Mouse (Mus musculus): ENCODE data around the gene Ncoa5. TPM values are rescaled to one million over a fixed set of nuclear protein-coding genes. Genes with fewer than 3 reads are reported as not detected.

Gene Ncoa5
- total and polyA plus RNA-seq, 2 experiments from 2014 or later = 65.5 to 74.5 TPM

- Histone ChIP-seq H3K4me2 (ENCODE audit: low read depth, low read length, poor library complexity, severe bottlenecking) (no peak overlapping the region), H3K9ac (replicated peaks; ENCODE audit: low read length, poor library complexity, severe bottlenecking) (no peak overlapping the region), H3K9me3 (ENCODE audit: low read length) (no peaks in the 10 kb centered on the region), H3K27me3 (ENCODE audit: insufficient read depth, low read length) (no peaks in the 10 kb centered on the region), H3K4me1 (ENCODE audit: insufficient read depth, low read length) (peaks cover 24% of the 10 kb centered on the region), H3K36me3 (ENCODE audit: insufficient read depth, low read length) (no peaks in the 10 kb centered on the region), H3K27ac (ENCODE audit: low read depth, low read length) (no peak overlapping the region; the same call in 1 of the 2 replicates), H3K4me3 (ENCODE audit: low read depth, low read length) (no peak overlapping the region)
- DNase-seq (ENCODE audit: low spot score) = no peak
- ATAC-seq (ENCODE audit: low FRiP score) = no peak
- TF ChIP-seq CTCF (IDR thresholded peaks at IDR 0.05) = no peak
- WGBS = 26% methylated on average over 8 of the region's 8 CpGs
Measured at GRCm38 (mm10) chr2:164966381-164966780, 68.3 kb downstream of the Ncoa5 start.

GRCm38 (mm10) chr2:164964981-164965380, 69.7 kb downstream of the Ncoa5 start:
- H3K27ac ChIP-seq (ENCODE audit: low read depth, low read length) = peak overlapping the region; percentile 82
- DNase-seq (ENCODE audit: low spot score) = no peak
- H3K4me3 ChIP-seq (ENCODE audit: low read depth, low read length) = no peak overlapping the region
- TF ChIP-seq CTCF (IDR thresholded peaks at IDR 0.05) = no peak
- ATAC-seq (ENCODE audit: low FRiP score) = no peak
- H3K9me3 ChIP-seq (ENCODE audit: low read length) = no peaks in the 10 kb centered on the region
- no peaks in the 10 kb centered on the region for H3K36me3 ChIP-seq (ENCODE audit: insufficient read depth, low read length)
- peaks cover 21% of the 10 kb centered on the region for H3K4me1 ChIP-seq (ENCODE audit: insufficient read depth, low read length)
- H3K4me2 ChIP-seq (ENCODE audit: low read depth, low read length, poor library complexity, severe bottlenecking) = peak overlapping the region; percentile 37
- 67% methylated on average over 1 of the region's 1 CpGs for WGBS
- H3K9ac ChIP-seq (replicated peaks; ENCODE audit: low read length, poor library complexity, severe bottlenecking) = 0 out of 2 replicates have a peak overlapping the region, but pooled peaks have one; percentile 15
- no peaks in the 10 kb centered on the region for H3K27me3 ChIP-seq (ENCODE audit: insufficient read depth, low read length)

GRCm38 (mm10) chr2:164964242-164964894, 70.3 kb downstream of the Ncoa5 start:
- 16% methylated on average over 9 of the region's 9 CpGs for WGBS
- H3K4me1 ChIP-seq (ENCODE audit: insufficient read depth, low read length) = peaks cover 21% of the 10 kb centered on the region

GRCm38 (mm10) chr2:164962183-164962580, 72.5 kb downstream of the Ncoa5 start:
- no peaks in the 10 kb centered on the region for H3K36me3 ChIP-seq (ENCODE audit: insufficient read depth, low read length)
- DNase-seq (ENCODE audit: low spot score) = no peak
- no peaks in the 10 kb centered on the region for H3K27me3 ChIP-seq (ENCODE audit: insufficient read depth, low read length)
- no peak for TF ChIP-seq CTCF (IDR thresholded peaks at IDR 0.05)
- no peak overlapping the region for H3K9ac ChIP-seq (replicated peaks; ENCODE audit: low read length, poor library complexity, severe bottlenecking)
- H3K4me1 ChIP-seq (ENCODE audit: insufficient read depth, low read length) = peaks cover 20% of the 10 kb centered on the region
- no peak for ATAC-seq (ENCODE audit: low FRiP score)
- H3K4me3 ChIP-seq (ENCODE audit: low read depth, low read length) = peak overlapping the region; percentile 56; the same call in 1 of the 2 replicates
- peak overlapping the region; percentile 72 for H3K4me2 ChIP-seq (ENCODE audit: low read depth, low read length, poor library complexity, severe bottlenecking)
- 46% methylated on average over 7 of the region's 7 CpGs for WGBS
- H3K27ac ChIP-seq (ENCODE audit: low read depth, low read length) = peak overlapping the region; percentile 81; the same call in 1 of the 2 replicates
- no peaks in the 10 kb centered on the region for H3K9me3 ChIP-seq (ENCODE audit: low read length)

More at GRCm38 (mm10) chr2:164964242-164964894, 70.3 kb downstream of the Ncoa5 start:
- DNase-seq (ENCODE audit: low spot score) (peak; percentile 89), ATAC-seq (ENCODE audit: low FRiP score) (peak; percentile 61)
- 0 out of 2 replicates have a peak overlapping the region, but pooled peaks have one; percentile 5 for H3K4me3 ChIP-seq (ENCODE audit: low read depth, low read length)
- H3K27ac ChIP-seq (ENCODE audit: low read depth, low read length) = peak overlapping the region; percentile 82
- H3K36me3 ChIP-seq (ENCODE audit: insufficient read depth, low read length) = no peaks in the 10 kb centered on the region
- peak overlapping the region; percentile 37 for H3K4me2 ChIP-seq (ENCODE audit: low read depth, low read length, poor library complexity, severe bottlenecking)
- no peak for TF ChIP-seq CTCF (IDR thresholded peaks at IDR 0.05)
- H3K27me3 ChIP-seq (ENCODE audit: insufficient read depth, low read length) = no peaks in the 10 kb centered on the region
- H3K9ac ChIP-seq (replicated peaks; ENCODE audit: low read length, poor library complexity, severe bottlenecking) = 0 out of 2 replicates have a peak overlapping the region, but pooled peaks have one; percentile 15
- H3K9me3 ChIP-seq (ENCODE audit: low read length) = no peaks in the 10 kb centered on the region

- Histone ChIP-seq H3K27me3 (ENCODE audit: insufficient read depth, low read length) (no peaks in the 10 kb centered on the region), H3K4me3 (ENCODE audit: low read depth, low read length) (peak overlapping the region; percentile 56), H3K4me2 (ENCODE audit: low read depth, low read length, poor library complexity, severe bottlenecking) (peak overlapping the region; percentile 72), H3K36me3 (ENCODE audit: insufficient read depth, low read length) (no peaks in the 10 kb centered on the region), H3K9me3 (ENCODE audit: low read length) (no peaks in the 10 kb centered on the region), H3K4me1 (ENCODE audit: insufficient read depth, low read length) (peaks cover 17% of the 10 kb centered on the region), H3K27ac (ENCODE audit: low read depth, low read length) (peak overlapping the region; percentile 81), H3K9ac (replicated peaks; ENCODE audit: low read length, poor library complexity, severe bottlenecking) (peak overlapping the region; percentile 72)
- DNase-seq (ENCODE audit: low spot score) = peak; percentile 73
- WGBS = 5% methylated on average over 17 of the region's 17 CpGs
- ATAC-seq (ENCODE audit: low FRiP score) = 0 out of 2 replicates have a peak, but pooled peaks have one; percentile 24
- peak; percentile 83 for TF ChIP-seq CTCF (IDR thresholded peaks at IDR 0.05)
Measured at GRCm38 (mm10) chr2:164961506-164962182, 73.0 kb downstream of the Ncoa5 start.
